Mouse (Mus musculus) yolk sac, embryonic 10.5 days (tissue): Measurements from ENCODE around the gene Klf1.

ENCODE experiments used
- DNase-seq: peaks from one replicate; pipeline ENCODE4 v3.0.0-alpha.2; 2017; ENCODE audit warnings: low spot score

The Klf1 gene

DNA sequence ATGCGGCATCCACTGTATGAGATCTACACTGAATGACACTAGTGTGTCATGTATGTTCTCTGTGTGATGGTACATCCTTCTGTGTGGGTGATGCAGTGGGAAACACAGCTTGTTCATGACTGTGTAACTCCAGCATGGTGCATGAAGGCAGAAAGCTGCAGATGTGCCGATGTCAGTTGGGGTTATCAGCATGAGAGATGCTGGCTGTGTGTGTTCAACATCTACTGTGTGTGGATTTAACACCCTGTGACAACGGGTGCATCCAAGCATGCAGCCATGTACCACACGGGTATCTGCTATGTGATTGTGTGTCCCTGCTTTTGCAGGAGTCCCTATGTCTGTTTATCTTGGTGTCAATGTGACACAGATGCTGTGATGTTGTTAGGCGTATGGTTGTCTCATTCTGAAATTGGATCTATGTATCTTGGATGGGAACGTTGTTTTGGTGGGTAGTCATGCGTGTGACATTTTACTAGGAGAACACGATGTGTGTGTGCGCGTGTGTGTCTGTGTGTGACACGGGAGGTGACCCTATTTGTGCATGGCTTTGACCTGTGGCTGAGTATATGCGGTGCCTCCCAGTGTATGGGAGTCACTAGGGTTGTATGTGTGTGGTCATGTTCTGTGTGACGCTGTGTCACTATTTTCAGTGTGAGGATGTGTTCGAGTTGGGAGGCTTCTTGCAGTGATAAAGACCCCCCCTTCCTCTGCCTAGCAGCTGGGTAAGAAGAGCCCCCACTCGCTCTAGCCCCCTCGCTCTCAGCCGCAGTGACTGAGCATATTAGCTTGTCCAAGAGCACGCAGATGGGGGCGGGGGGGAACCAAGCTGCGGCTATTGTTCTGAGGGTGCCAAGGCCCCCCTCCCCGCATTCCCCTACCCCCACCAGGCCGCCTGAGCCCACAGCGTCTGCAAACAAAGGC is 34.6 kb downstream of the Klf1 start:
- DNase-seq: no peak

DNA sequence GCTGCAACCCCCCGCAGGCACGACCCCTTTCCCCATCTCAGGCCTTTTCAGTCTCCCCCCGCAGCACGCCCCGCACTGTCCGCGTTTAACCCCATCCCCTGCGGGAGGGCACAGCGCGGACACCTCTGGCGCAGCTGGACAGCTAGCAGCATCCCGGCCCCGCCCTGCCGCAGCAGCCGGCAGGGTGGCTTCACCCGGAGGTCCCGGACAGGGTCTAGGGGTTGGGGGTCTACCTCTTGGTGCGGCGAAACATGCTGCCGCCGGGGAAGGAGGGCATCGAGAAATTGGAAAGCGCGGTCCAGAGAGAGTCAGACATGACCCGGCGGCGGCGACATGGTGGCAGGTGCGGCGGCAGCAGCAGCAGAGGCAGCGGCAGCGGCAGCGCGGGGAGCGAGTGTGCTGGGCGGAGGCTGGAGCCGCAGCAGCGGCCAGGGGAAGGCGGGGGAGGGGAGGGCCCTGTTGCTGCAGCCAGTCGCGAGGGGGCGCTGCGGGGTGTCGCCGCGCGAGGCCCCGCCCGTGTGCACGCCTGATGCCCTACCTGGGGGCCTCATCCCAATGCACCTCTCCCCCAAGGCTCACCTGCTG is 35.3 kb downstream of the Klf1 start, which contains the start of gene Mast1:
Mast1 (minus strand) TSS at position 398 of the 585 bp plus-strand sequence.
- peak; percentile 42 for DNase-seq

- DNase-seq: no peak
Observed at GRCm38 (mm10) chr8:84937620-84938485, 36.1 kb downstream of the Klf1 start.

DNA sequence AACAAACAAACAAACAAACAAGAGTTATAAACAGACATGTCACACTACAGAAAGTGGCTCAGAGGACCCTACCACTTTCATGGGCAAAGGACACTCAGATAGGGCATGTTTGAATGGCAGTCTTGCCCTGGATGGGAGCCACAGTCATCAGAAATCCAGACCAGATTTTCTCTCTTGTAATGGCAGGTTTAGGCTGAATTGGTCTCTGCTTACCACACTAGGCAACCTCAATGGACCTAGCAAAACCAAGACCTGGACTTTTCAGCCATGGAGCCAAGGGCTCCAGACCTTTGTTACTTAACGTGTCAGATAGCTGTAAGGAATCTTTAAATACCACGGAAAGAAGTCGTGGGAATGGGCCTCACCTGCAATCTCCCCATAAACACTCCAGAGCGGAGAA is 42.0 kb downstream of the Klf1 start:
- DNase-seq: no peak

DNA sequence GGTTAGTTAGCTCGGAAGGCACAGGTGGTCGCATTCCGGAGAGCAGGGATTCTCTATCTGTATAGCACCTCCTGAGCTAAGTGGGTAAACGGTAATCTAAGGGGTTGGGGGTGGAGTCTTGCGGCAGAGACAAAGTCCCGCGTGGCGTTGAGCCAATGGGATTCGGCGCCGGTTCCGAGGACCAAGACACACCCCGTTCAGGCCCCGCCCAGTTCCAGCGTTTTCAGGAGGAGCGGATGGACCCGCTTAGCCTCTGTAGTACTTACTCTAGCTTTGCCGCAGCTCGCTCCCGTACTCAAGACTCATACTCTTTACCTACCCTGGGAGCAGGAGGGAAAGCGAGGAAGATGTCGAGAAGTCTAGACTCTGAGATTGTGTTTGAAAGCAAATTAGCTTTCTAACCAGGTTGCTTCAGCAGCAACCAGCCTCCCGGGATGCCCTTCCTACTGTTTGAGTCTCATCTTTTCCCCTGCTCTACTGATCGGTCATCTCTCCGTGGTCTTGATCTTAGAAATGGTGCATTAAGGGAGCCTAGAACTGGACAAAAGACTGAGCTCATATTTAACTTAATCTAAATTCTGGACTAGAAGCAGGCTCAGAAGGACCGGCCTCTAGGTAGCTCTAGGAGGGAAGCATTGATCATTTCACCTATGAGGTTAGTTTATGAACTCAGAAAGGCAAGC is 42.9 kb downstream of the Klf1 start:
- no peak for DNase-seq

GRCm38 (mm10) chr8:84945235-84945632 is 43.5 kb downstream of the Klf1 start:
- no peak for DNase-seq

DNA sequence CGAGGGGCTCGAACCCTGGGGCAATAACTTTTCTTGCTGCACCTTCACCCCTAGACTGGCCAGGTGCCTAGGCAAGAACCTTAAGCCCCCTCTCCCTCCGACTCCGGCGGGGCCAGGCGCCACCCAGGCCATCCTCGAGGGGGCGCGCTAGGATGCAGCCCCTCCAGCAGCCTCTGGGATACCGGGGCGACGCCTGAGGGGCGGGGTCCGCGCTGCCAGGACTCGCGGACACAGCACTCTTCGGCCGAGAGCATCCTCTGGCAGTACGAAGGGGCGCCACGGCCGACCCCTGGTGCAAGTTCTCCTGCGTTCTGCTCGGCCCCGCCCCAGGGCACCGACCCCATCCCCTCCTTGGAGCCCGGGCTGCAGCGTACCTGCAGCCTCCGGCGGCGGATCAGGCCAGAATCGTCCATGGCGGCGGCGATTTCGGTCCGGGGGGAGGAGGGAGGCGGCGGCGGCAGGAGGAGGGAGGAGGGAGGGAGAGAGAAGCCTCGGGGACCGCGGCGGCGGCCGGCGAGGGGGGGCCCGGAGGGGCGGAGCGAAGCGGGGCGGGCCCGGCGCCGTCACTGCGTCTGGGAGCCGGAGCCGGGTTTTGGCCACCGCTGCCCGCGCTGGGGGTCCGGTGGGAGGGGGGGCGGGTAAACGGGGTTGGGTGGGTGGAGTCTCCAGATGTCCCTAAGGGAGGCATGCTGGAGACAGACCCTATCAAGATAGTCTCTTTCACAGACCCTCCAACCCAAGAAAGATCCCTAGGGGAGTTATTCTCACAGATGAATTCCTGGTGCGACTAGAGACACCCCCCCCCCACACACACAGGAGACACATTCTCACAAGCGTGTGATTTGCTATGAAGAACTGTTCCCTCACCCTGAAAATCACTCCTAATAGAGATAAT is 44.2 kb downstream of the Klf1 start:
- no peak for DNase-seq

GRCm38 (mm10) chr8:84946528-84947240 is 45.0 kb downstream of the Klf1 start, which contains the start of gene Rtbdn:
Gene Rtbdn (plus strand): TSS chr8:84946991.
- no peak for DNase-seq

- DNase-seq: peak; percentile 50
Observed at GRCm38 (mm10) chr8:84947241-84947545, 45.5 kb downstream of the Klf1 start.

GRCm38 (mm10) chr8:84949753-84950152 is 48.0 kb downstream of the Klf1 start:
- no peak for DNase-seq

DNA sequence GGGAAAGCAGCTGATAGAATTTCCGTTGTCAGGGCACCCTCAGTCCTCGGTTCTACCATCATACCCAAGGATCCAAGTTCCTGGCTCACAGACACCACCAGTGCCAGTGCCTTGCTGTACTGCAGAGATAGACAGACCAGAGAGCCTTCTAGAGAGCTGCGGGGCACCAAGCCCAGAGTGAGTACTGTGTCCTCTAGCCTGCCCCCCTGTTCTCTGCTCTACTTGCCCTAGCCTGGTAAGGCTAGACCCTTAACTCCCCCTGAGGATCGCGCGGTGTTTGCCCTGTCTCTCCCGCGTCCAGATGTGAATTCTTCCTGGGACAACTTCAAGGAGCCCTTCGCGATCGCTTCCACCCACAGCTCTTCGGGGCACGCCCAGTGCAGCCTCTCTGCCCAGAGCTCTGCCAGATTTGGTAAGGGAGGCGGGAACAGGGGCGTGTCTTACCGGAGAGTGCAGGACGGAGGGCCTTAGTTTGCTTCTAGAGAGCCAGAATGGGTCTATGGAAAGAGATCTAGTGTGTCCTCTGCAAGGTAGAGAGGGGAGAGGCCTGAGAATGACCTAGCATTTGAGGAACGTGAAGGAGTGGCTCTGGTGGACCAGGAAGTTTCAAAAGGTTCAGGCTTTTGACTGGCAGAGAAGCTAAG is 51.0 kb downstream of the Klf1 start:
- no peak for DNase-seq
